Mouse (Mus musculus) CD4-positive, CD25-positive, alpha-beta regulatory T cell, adult 2 months (primary cell): ENCODE data around the gene Zfp202.
A peak's percentile ranks its signal among the peaks of the same experiment; 100 is the strongest.
"Not testable (repeated sequence)": the region's sequence is repeated elsewhere in the genome, so short reads cannot be mapped to it uniquely, and the experiment has no call there.

Experiments
- DNase-seq: peaks from one replicate; pipeline ENCODE4 v3.0.0-alpha.2; 2012; ENCODE audit warnings: low read depth, low spot score

Gene Zfp202

DNA sequence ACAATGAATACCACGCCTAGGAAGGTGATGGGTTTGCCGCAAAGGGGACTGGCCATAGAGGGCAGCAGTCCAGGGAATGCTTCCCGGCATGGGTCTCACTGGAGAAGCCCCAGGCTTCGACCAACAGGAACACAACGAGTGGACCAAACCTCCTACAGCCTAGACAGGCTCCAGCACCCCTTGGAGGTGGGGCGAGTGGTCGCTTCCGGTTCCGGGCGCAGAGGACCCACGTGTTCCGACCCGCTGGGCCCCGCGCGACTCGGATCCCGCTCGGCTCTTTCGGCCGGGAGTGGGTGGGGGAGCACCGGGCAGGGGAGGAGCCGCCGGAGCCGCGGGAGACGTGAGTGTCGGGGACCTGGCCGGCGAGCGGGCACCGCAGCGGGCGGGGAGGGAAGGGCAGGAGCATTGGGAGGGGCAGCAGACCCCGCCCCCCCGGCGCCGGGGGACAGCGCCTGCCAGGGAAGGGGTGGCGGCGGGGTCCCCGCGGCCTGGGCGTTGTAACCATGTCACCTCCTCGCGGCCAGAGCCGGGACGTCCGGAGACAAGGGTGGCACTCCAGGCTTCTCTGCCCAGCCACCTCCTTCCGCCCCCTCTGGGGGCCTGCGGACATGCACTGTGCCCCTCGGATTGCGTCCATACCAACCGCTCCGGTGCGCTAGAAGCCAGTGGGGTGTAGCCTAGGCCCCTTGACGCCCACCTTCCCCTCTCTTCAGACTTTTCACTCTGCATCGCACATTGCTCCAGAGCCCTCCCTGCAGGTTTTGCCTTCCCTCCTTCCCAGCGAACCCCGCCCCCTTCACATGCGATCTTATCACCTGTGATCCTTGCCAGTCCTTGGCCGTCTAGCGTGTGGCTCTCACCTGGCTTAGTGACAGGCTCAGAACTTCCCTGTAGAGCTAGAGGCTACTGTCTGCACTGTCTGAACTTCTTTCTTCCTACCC, at the start of gene Zfp202:
Gene Zfp202, plus strand, starts transcription at position 219 of the 941 bp plus-strand sequence.
- peak; percentile 75 for DNase-seq

DNA sequence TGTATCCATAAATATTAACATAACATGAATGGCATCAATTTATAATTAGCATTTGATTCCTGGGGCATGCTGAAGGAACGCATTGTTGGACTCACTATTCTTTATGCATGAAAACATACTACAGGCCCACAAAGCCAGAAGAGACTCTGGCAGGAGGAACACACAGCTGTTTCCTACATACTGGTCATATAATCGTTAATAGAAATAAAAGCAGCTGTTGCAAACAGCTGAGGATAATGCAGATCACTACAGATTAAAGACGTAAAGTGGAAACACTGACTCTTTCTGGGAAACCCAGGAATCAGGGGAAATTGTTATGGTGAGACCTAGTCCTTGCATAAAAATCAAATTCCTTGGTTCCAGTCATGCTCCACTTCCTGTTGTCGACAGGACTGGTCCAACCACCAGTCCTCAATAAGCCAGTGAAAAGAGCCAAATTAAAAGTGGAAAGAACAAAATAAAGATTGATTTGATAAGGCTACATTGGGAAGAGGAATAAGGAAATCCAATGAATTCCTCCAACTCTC, 36.9 kb upstream of the Zfp202 start:
- DNase-seq = no peak

DNA sequence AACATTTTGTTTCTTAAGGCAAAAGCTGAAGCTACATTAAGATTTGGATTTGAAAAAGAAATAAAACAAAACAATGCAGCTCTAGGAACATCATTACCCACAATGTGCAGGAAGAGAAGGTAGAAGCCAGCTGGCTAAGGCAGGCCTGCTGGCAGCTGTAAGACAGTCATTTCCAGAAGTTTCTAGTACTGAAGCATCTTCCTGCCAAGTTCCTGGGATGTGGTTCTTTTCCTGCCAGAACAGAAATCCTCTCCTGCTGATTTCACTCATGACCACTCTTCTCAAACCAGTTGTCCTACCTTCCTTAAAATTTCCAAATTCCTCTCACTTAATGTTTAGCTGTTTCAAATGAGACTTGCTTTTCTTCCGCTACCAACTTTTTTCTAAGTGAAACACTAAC, 25.7 kb upstream of the Zfp202 start:
- DNase-seq = no peak

- no peak for DNase-seq
Observed at GRCm38 (mm10) chr9:40177017-40177416, 15.1 kb upstream of the Zfp202 start.

GRCm38 (mm10) chr9:40180620-40181019, 11.5 kb upstream of the Zfp202 start, which contains the start of gene Olfr986:
TSS of gene Olfr986 (plus strand) at chr9:40180920.
- DNase-seq = no peak

- DNase-seq = not testable (repeated sequence)
Observed at GRCm38 (mm10) chr9:40185166-40185565, 7.0 kb upstream of the Zfp202 start.

GRCm38 (mm10) chr9:40191086-40191876, 835 bp upstream of the Zfp202 start:
- DNase-seq = peak; percentile 2

DNA sequence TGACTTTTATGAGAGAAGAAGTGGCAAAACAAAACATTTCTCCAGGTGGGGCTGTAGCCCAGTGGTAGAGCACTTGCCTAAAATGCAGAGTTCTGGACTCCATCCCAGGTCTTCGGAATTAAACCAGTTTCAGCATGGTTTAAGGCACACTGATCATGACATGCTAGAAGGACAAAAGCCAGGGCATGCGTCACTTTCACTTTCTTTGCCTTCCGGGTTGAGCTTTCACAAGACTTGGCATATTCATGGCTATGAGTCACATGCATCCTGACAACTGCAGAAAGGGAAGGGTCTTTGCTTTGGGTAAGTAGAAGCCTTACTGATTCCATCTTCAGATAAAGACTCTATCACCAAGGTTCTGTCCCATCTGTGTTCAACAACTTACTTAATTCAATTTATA, 3.9 kb downstream of the Zfp202 start:
- DNase-seq = peak; percentile 3

DNA sequence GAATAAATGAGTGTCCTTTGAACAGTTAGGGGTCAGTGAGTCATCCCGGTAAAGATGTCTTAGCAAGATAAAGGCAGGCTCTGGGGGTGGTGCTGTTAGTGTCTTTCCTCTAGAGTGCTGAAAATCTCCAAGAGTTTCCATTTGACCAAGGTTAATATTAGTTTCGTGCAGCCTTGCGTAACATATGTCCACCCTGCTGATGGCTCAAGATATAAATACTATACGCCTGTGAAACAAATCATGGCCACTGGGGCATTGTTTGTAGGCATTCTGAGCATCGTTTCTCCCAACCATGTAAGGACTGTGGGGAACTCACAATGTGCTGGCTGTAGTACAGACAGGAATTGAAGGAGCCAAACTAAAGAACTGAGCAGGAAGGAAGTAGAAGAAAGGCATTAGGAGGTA, 14.4 kb downstream of the Zfp202 start:
- DNase-seq = no peak

GRCm38 (mm10) chr9:40210744-40211143, 18.6 kb downstream of the Zfp202 start:
- no peak for DNase-seq

- no peak for DNase-seq
Observed at GRCm38 (mm10) chr9:40214058-40214457, 21.9 kb downstream of the Zfp202 start.

DNA sequence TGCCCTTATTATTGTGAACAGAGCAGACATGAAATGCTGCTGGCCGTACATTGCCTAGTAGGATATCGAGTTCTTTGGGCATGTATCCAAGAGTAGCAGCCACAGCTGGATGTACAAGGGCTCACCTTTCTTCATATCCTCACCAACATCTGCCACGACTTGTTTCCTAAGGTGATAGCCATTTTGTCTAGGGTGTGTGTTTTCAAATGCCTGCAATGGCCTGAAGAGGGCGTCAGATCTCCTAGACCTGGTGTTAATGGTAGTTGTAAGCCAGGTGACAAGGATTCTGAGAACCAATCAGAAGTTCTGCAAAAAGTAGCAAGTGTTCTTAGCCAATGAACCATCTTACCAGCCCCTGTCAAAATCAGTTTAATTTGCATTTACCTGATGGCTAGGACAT, 24.5 kb downstream of the Zfp202 start:
- no peak for DNase-seq

- no peak for DNase-seq
Observed at GRCm38 (mm10) chr9:40224289-40224688, 32.2 kb downstream of the Zfp202 start.

DNA sequence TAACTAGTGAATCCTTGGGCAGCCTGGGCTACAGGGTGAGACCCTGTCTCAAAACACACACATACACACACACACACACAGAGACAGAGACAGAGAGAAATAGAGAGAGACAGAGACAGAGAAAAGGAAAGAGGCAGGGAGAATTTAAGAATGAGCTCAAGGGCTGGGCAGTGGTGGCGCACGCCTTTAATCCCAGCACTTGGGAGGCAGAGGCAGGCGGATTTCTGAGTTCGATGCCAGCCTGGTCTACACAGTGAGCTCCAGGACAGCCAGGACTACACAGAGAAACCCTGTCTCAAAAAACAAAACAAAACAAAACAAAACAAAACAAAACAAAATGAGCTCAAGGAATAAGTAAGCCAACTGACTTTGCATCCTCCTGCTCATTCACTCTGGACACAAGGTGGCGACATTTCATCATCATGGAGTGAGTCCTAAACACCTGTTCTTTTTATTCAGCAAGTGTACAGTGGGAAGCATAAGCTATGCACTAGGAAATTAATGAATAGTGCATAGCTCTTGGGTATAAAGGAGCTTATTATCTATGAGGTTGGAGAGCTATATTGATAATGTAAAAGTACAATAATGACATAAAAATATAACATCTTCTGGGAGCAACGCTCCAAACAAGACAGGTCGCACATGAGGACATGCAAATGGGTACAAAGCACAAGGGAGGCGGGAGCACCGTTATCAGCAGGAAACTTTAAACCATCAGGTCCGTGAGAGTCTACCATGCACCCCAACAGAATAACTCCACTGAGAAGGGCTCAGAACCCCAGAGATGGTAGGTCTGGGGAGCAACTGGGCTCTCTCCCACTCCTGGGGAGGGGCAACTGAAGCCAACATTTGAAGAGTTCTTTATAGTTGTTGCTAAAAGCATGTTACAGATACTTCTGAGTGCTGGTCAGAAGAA, 36.0 kb downstream of the Zfp202 start:
- peak; percentile 74 for DNase-seq

GRCm38 (mm10) chr9:40228804-40229331, 36.8 kb downstream of the Zfp202 start:
- DNase-seq = no peak

- DNase-seq = no peak
Observed at GRCm38 (mm10) chr9:40229479-40229878, 37.4 kb downstream of the Zfp202 start.

- DNase-seq = no peak
Observed at GRCm38 (mm10) chr9:40231019-40231418, 38.9 kb downstream of the Zfp202 start.

DNA sequence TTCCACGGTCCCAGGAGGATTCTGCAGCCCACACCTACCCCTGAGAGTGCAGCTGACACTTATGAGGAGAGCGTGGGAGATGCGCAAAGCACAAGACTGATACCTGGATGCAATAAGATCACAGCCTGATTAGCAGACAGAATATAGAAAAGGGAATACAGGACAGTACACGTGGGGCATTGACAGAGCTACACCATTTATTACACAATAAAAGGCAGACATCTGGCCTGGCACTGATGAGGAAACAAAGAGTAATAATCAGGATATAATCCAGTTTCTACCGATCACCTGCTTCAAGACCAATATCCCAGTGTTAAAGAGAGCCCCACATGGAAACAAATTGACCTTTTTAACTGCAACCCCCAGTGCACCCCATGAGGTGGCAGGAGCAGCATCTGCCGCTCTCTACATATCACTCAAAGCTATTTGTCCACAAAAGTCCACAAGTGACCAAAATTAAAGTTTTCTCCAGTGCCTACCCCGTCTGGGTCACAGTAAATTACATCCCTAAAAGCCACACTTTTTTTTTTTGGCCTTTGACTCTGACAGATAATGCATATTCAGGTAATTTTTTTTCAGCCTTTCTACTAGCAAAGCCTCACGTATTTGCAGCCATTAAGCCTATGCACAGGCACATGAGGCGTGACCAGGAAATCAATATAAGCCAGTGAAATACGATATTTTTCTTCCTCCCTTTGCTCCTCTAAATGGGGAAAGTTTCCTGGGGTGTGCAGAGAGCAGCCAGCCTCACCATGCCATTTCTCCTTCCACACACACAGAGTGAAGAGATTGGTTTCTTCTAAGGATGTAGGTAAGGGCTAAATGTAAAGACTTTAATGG, 42.3 kb downstream of the Zfp202 start:
- no peak for DNase-seq

DNA sequence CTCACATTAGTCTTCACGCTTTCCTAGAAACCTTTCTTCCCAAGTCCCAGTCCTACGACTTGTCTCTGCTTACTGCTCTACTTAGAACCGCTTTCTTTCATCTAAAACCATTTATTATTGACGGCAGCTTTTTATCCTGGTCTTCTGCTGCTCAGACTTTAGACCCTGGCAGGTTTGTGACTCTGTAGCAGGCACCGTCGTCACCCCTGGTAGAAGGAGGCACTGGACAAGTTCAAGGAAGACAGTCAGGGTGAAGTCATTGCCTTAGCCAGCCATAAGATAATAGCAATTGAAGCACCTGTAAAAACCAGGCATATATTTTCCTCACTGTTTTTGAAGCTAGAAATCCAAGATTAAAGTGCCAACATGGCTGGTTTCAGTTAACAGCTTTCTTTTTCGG, 43.1 kb downstream of the Zfp202 start:
- DNase-seq = no peak

GRCm38 (mm10) chr9:40239749-40240148, 47.6 kb downstream of the Zfp202 start:
- DNase-seq = no peak
